Mouse (Mus musculus): Measurements from ENCODE around the gene Ubr3.

GRCm38 (mm10) chr2:70037221-70037620, 140.2 kb downstream of the Ubr3 start:
- TF ChIP-seq CTCF (IDR thresholded peaks at IDR 0.05; ENCODE audit: borderline replicate concordance, insufficient read depth, low read length), result no peak
- TF ChIP-seq POLR2A (IDR thresholded peaks at IDR 0.05; ENCODE audit: low read depth, low read length), result no peak

Measured in embryonic fibroblast, embryonic 13.5 days (primary cell).